Mouse (Mus musculus): Measurements from ENCODE around the gene Rbp7. TPM values are rescaled to one million over a fixed set of nuclear protein-coding genes. Genes with fewer than 3 reads are reported as not detected.
"Not testable (repeated sequence)": the region's sequence is repeated elsewhere in the genome, so short reads cannot be mapped to it uniquely, and the experiment has no call there.

The Rbp7 gene
- polyA plus RNA-seq, 1 experiment from 2014 or later = not detected

GRCm38 (mm10) chr4:149477078-149477477, 22.3 kb upstream of the Rbp7 start, which contains the start of gene Tmem274:
TSS of gene Tmem274 (plus strand) at chr4:149477378.
- H3K36me3 ChIP-seq = peaks cover 12% of the 10 kb centered on the region

GRCm38 (mm10) chr4:149475096-149475495, 20.3 kb upstream of the Rbp7 start:
- no peaks in the 10 kb centered on the region for H3K4me1 ChIP-seq
- no peaks in the 10 kb centered on the region for H3K9me3 ChIP-seq
- no peak overlapping the region for H3K4me3 ChIP-seq
- H3K9ac ChIP-seq (replicated peaks) = no peak overlapping the region
- no peaks in the 10 kb centered on the region; the same call in 1 of the 2 replicates for H3K27me3 ChIP-seq
- no peak for ATAC-seq (ENCODE audit: low FRiP score, low read depth)
- H3K27ac ChIP-seq (replicated peaks) = no peak overlapping the region
- peaks cover 14% of the 10 kb centered on the region for H3K36me3 ChIP-seq
- 85% methylated on average over 7 of the region's 7 CpGs for WGBS
- no peak overlapping the region for H3K4me2 ChIP-seq (replicated peaks)

More at GRCm38 (mm10) chr4:149477078-149477477, 22.3 kb upstream of the Rbp7 start, which contains the start of gene Tmem274:
- H3K4me1 ChIP-seq = no peaks in the 10 kb centered on the region
- no peak within 1 kb of the TSS for H3K27ac ChIP-seq (replicated peaks)
- no peak for ATAC-seq (ENCODE audit: low FRiP score, low read depth)
- 92% methylated on average over 11 of the region's 11 CpGs for WGBS
- no peaks in the 10 kb centered on the region for H3K9me3 ChIP-seq
- no peak within 1 kb of the TSS for H3K9ac ChIP-seq (replicated peaks)
- no peak within 1 kb of the TSS for H3K4me2 ChIP-seq (replicated peaks)
- H3K27me3 ChIP-seq = no peaks in the 10 kb centered on the region; the same call in 1 of the 2 replicates
- H3K4me3 ChIP-seq = no peak within 1 kb of the TSS

GRCm38 (mm10) chr4:149469557-149469956, 14.8 kb upstream of the Rbp7 start:
- H3K4me1 ChIP-seq = no peaks in the 10 kb centered on the region

GRCm38 (mm10) chr4:149463435-149463950, 8.7 kb upstream of the Rbp7 start:
- ATAC-seq (ENCODE audit: low FRiP score, low read depth) = no peak
- 0 out of 2 replicates have a peak, but pooled peaks cover 4% of the 10 kb centered on the region for H3K4me1 ChIP-seq
- no peak overlapping the region for H3K9ac ChIP-seq (replicated peaks)
- 72% methylated on average over 6 of the region's 6 CpGs for WGBS
- peaks cover 6% of the 10 kb centered on the region; the same call in 1 of the 2 replicates for H3K36me3 ChIP-seq
- no peaks in the 10 kb centered on the region for H3K27me3 ChIP-seq
- H3K9me3 ChIP-seq = no peaks in the 10 kb centered on the region
- no peak overlapping the region for H3K4me2 ChIP-seq (replicated peaks)
- no peak overlapping the region for H3K27ac ChIP-seq (replicated peaks)
- no peak overlapping the region for H3K4me3 ChIP-seq

More at GRCm38 (mm10) chr4:149469557-149469956, 14.8 kb upstream of the Rbp7 start:
- no peaks in the 10 kb centered on the region for H3K27me3 ChIP-seq
- H3K36me3 ChIP-seq = peaks cover 32% of the 10 kb centered on the region
- no peak overlapping the region for H3K4me2 ChIP-seq (replicated peaks)
- H3K9ac ChIP-seq (replicated peaks) = no peak overlapping the region
- no peaks in the 10 kb centered on the region for H3K9me3 ChIP-seq
- H3K4me3 ChIP-seq = no peak overlapping the region
- ATAC-seq (ENCODE audit: low FRiP score, low read depth) = no peak
- 95% methylated on average over 3 of the region's 3 CpGs for WGBS
- H3K27ac ChIP-seq (replicated peaks) = no peak overlapping the region

- no peaks in the 10 kb centered on the region for H3K9me3 ChIP-seq
- 0 out of 2 replicates have a peak, but pooled peaks cover 4% of the 10 kb centered on the region for H3K4me1 ChIP-seq
- H3K4me2 ChIP-seq (replicated peaks) = no peak overlapping the region
- H3K4me3 ChIP-seq = no peak overlapping the region
- 77% methylated on average over 6 of the region's 6 CpGs for WGBS
- H3K36me3 ChIP-seq = no peaks in the 10 kb centered on the region
- H3K9ac ChIP-seq (replicated peaks) = no peak overlapping the region
- H3K27me3 ChIP-seq = no peaks in the 10 kb centered on the region
- ATAC-seq (ENCODE audit: low FRiP score, low read depth) = no peak
- no peak overlapping the region for H3K27ac ChIP-seq (replicated peaks)
Measured at GRCm38 (mm10) chr4:149462305-149462971, 7.7 kb upstream of the Rbp7 start.

- Histone ChIP-seq H3K9ac (replicated peaks) (no peak overlapping the region), H3K4me2 (replicated peaks) (no peak overlapping the region)
- 77% methylated on average over 7 of the region's 7 CpGs for WGBS
Measured at GRCm38 (mm10) chr4:149461579-149462304, 7.0 kb upstream of the Rbp7 start.

GRCm38 (mm10) chr4:149460475-149460874, 5.7 kb upstream of the Rbp7 start:
- ATAC-seq (ENCODE audit: low FRiP score, low read depth) = not testable (repeated sequence)
- 92% methylated on average over 2 of the region's 2 CpGs for WGBS

More at GRCm38 (mm10) chr4:149461579-149462304, 7.0 kb upstream of the Rbp7 start:
- Histone ChIP-seq H3K27me3 (no peaks in the 10 kb centered on the region), H3K9me3 (no peaks in the 10 kb centered on the region), H3K4me1 (0 out of 2 replicates have a peak, but pooled peaks cover 4% of the 10 kb centered on the region), H3K4me3 (no peak overlapping the region), H3K27ac (replicated peaks) (no peak overlapping the region), H3K36me3 (no peaks in the 10 kb centered on the region)
- ATAC-seq (ENCODE audit: low FRiP score, low read depth) = no peak

GRCm38 (mm10) chr4:149459425-149459824, 4.6 kb upstream of the Rbp7 start:
- H3K4me2 ChIP-seq (replicated peaks) = no peak overlapping the region
- 93% methylated on average over 1 of the region's 1 CpGs for WGBS
- no peak overlapping the region for H3K4me3 ChIP-seq
- ATAC-seq (ENCODE audit: low FRiP score, low read depth) = no peak
- H3K27me3 ChIP-seq = no peaks in the 10 kb centered on the region
- H3K4me1 ChIP-seq = 0 out of 2 replicates have a peak, but pooled peaks cover 4% of the 10 kb centered on the region
- H3K9me3 ChIP-seq = no peaks in the 10 kb centered on the region
- no peak overlapping the region for H3K27ac ChIP-seq (replicated peaks)
- H3K36me3 ChIP-seq = no peaks in the 10 kb centered on the region
- H3K9ac ChIP-seq (replicated peaks) = no peak overlapping the region

More at GRCm38 (mm10) chr4:149460475-149460874, 5.7 kb upstream of the Rbp7 start:
- H3K4me3 ChIP-seq; H3K9me3 ChIP-seq; H3K4me1 ChIP-seq; H3K9ac ChIP-seq (replicated peaks); H3K27ac ChIP-seq (replicated peaks); H3K4me2 ChIP-seq (replicated peaks); H3K36me3 ChIP-seq; H3K27me3 ChIP-seq: not testable (repeated sequence)

GRCm38 (mm10) chr4:149458526-149458925, 3.7 kb upstream of the Rbp7 start:
- 74% methylated on average over 5 of the region's 5 CpGs for WGBS
- Histone ChIP-seq H3K4me3 (no peak overlapping the region), H3K27ac (replicated peaks) (no peak overlapping the region), H3K9me3 (no peaks in the 10 kb centered on the region), H3K4me1 (0 out of 2 replicates have a peak, but pooled peaks cover 4% of the 10 kb centered on the region), H3K27me3 (no peaks in the 10 kb centered on the region), H3K9ac (replicated peaks) (no peak overlapping the region), H3K4me2 (replicated peaks) (no peak overlapping the region), H3K36me3 (no peaks in the 10 kb centered on the region)
- no peak for ATAC-seq (ENCODE audit: low FRiP score, low read depth)

GRCm38 (mm10) chr4:149457831-149458430, 3.2 kb upstream of the Rbp7 start:
- Histone ChIP-seq H3K4me3 (no peak overlapping the region), H3K27ac (replicated peaks) (no peak overlapping the region), H3K4me1 (0 out of 2 replicates have a peak, but pooled peaks cover 4% of the 10 kb centered on the region), H3K9me3 (no peaks in the 10 kb centered on the region), H3K9ac (replicated peaks) (no peak overlapping the region), H3K27me3 (no peaks in the 10 kb centered on the region), H3K36me3 (no peaks in the 10 kb centered on the region), H3K4me2 (replicated peaks) (no peak overlapping the region)
- whole genome bisulfite sequencing = 76% methylated on average over 6 of the region's 6 CpGs
- ATAC-seq (ENCODE audit: low FRiP score, low read depth) = no peak

- not testable (repeated sequence) for H3K36me3 ChIP-seq; ATAC-seq (ENCODE audit: low FRiP score, low read depth); H3K4me1 ChIP-seq; H3K9me3 ChIP-seq; H3K4me3 ChIP-seq; H3K27me3 ChIP-seq; H3K9ac ChIP-seq (replicated peaks); H3K4me2 ChIP-seq (replicated peaks); H3K27ac ChIP-seq (replicated peaks)
- 87% methylated on average over 27 of the region's 27 CpGs for WGBS
Measured at GRCm38 (mm10) chr4:149457163-149457562, 2.4 kb upstream of the Rbp7 start.
